Mouse (Mus musculus) kidney, embryonic 16.5 days (tissue): ENCODE measurements around the gene RPS10-NUDT3. TPM values are rescaled to one million over a fixed set of nuclear protein-coding genes. Genes with fewer than 3 reads are reported as not detected.

Experiments
- ATAC-seq: fragments of 200-750 bp; cut with Nextera tagmentation; 2 replicates; pipeline ENCODE4 v1.8.0; 2017; ENCODE audit warnings: moderate TSS enrichment; ENCODE audit not compliant: low FRiP score, low TSS enrichment
- H3K27ac ChIP-seq: fragments of 300-500 bp; sonication (generic); 2 replicates; pipeline ENCODE4 v1.5.1; 2014; ENCODE audit warnings: low read length
- H3K27me3 ChIP-seq: fragments of 300-500 bp; sonication (generic); 2 replicates; pipeline ENCODE4 v1.6.1; 2014; ENCODE audit warnings: low read length, control low read depth, mixed read lengths; ENCODE audit not compliant: insufficient read depth
- H3K36me3 ChIP-seq: fragments of 300-500 bp; sonication (generic); 2 replicates; pipeline ENCODE4 v1.6.1; 2014; ENCODE audit warnings: low read length, control low read depth, mixed read lengths; ENCODE audit not compliant: insufficient read depth
- H3K4me1 ChIP-seq: fragments of 300-500 bp; sonication (generic); 2 replicates; pipeline ENCODE4 v1.6.1; 2014; ENCODE audit warnings: low read length, control low read depth, mixed read lengths; ENCODE audit not compliant: insufficient read depth
- H3K4me2 ChIP-seq: fragments of 300-500 bp; sonication (generic); replicated peaks from 2 replicates; pipeline ENCODE4 v1.6.1; 2014; ENCODE audit warnings: low read depth, low read length
- H3K4me3 ChIP-seq: fragments of 300-500 bp; sonication (generic); 2 replicates; pipeline ENCODE4 v1.5.1; 2014; ENCODE audit warnings: mild to moderate bottlenecking, low read length
- H3K9ac ChIP-seq: fragments of 300-500 bp; sonication (generic); replicated peaks from 2 replicates; pipeline ENCODE4 v1.6.1; 2014; ENCODE audit warnings: low read length
- H3K9me3 ChIP-seq: fragments of 300-500 bp; sonication (generic); 2 replicates; pipeline ENCODE4 v1.6.1; 2016; ENCODE audit warnings: low read length, control low read depth
- WGBS: fragments of 180-500 bp; shearing (Covaris S2); extraction: QIAGEN DNeasy Blood & Tissue Kit; methylation state at CpG from one replicate; pipeline ENCODE4 v1.1.7; 2014; 5-methylcytosine and 5-hydroxymethylcytosine counted together
- polyA plus RNA-seq: library from polyadenylated mRNA; unstranded; fragments of >200 nt; fragmentation: Nextera tagmentation; extraction: Ambion mirVana; gene quantifications from 2 replicates; pipeline ENCODE4 v1.2.1, GENCODE M21; 2015

RPS10-NUDT3 gene
- polyA plus RNA-seq, 1 experiment from 2014 or later, result not detected

DNA sequence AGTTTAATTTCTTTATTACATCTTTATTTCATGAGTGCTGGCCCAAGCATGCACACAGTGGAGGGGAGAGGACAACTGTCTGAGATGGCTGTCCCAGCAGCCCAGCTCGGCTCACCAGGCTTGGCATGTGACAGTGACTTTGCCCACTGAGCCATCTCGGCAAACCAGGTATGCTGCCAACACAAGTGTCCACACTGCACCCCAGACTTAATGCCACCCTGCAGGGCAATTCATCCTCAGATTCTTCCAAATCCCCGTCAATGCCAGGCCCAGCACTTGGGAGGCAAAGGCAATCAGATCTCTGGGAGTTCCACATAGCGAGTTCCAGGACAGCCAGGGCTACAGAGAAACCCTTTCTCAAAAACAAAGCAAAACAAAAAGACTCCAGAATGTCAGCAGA, 22.0 kb downstream of the RPS10-NUDT3 start:
- 88% methylated on average over 4 of the region's 4 CpGs for WGBS
- Histone ChIP-seq H3K36me3 (peaks cover 13% of the 10 kb centered on the region), H3K27me3 (no peaks in the 10 kb centered on the region), H3K4me1 (peaks cover 10% of the 10 kb centered on the region; the same call in 1 of the 2 replicates), H3K4me2 (no peak overlapping the region), H3K27ac (no peak overlapping the region), H3K9me3 (peaks cover 6% of the 10 kb centered on the region; the same call in 1 of the 2 replicates), H3K9ac (no peak overlapping the region), H3K4me3 (no peak overlapping the region)
- ATAC-seq, result no peak

- no peak overlapping the region for H3K4me2 ChIP-seq
- no peak overlapping the region for H3K9ac ChIP-seq
- ATAC-seq, result no peak
- peaks cover 4% of the 10 kb centered on the region; the same call in 1 of the 2 replicates for H3K36me3 ChIP-seq
- no peak overlapping the region for H3K27ac ChIP-seq
- 75% methylated on average over 5 of the region's 5 CpGs for WGBS
- H3K27me3 ChIP-seq, result no peaks in the 10 kb centered on the region
- no peak overlapping the region for H3K4me3 ChIP-seq
- H3K4me1 ChIP-seq, result peaks cover 10% of the 10 kb centered on the region; the same call in 1 of the 2 replicates
- H3K9me3 ChIP-seq, result no peaks in the 10 kb centered on the region
These were observed 23.0 kb downstream of the RPS10-NUDT3 start for GRCm38 (mm10) chr17:27611994-27612393.

GRCm38 (mm10) chr17:27611519-27611884, 23.5 kb downstream of the RPS10-NUDT3 start:
- no peaks in the 10 kb centered on the region for H3K36me3 ChIP-seq
- H3K27ac ChIP-seq, result no peak overlapping the region
- ATAC-seq, result no peak
- peaks cover 10% of the 10 kb centered on the region; the same call in 1 of the 2 replicates for H3K4me1 ChIP-seq
- no peaks in the 10 kb centered on the region for H3K9me3 ChIP-seq
- no peak overlapping the region for H3K4me2 ChIP-seq
- no peaks in the 10 kb centered on the region for H3K27me3 ChIP-seq
- H3K9ac ChIP-seq, result no peak overlapping the region
- no peak overlapping the region for H3K4me3 ChIP-seq
- 40% methylated on average over 3 of the region's 3 CpGs for WGBS

GRCm38 (mm10) chr17:27610679-27611518, 24.1 kb downstream of the RPS10-NUDT3 start:
- H3K4me3 ChIP-seq, result no peak overlapping the region
- no peak for ATAC-seq
- no peak overlapping the region for H3K27ac ChIP-seq
- H3K4me2 ChIP-seq, result no peak overlapping the region
- no peaks in the 10 kb centered on the region for H3K36me3 ChIP-seq
- no peaks in the 10 kb centered on the region for H3K27me3 ChIP-seq
- 69% methylated on average over 10 of the region's 10 CpGs for WGBS
- H3K9me3 ChIP-seq, result no peaks in the 10 kb centered on the region
- no peak overlapping the region for H3K9ac ChIP-seq
- peaks cover 10% of the 10 kb centered on the region; the same call in 1 of the 2 replicates for H3K4me1 ChIP-seq

- Histone ChIP-seq H3K4me3 (no peak overlapping the region), H3K4me2 (no peak overlapping the region), H3K27ac (no peak overlapping the region), H3K27me3 (no peaks in the 10 kb centered on the region), H3K4me1 (peaks cover 10% of the 10 kb centered on the region; the same call in 1 of the 2 replicates), H3K9ac (no peak overlapping the region), H3K36me3 (no peaks in the 10 kb centered on the region), H3K9me3 (no peaks in the 10 kb centered on the region)
- no peak for ATAC-seq
- WGBS, result 85% methylated on average over 7 of the region's 7 CpGs
These were observed 25.4 kb downstream of the RPS10-NUDT3 start for GRCm38 (mm10) chr17:27609576-27609975.

GRCm38 (mm10) chr17:27603522-27604234, 31.3 kb downstream of the RPS10-NUDT3 start:
- no peak overlapping the region for H3K4me2 ChIP-seq
- no peak overlapping the region for H3K9ac ChIP-seq
- H3K27ac ChIP-seq, result no peak overlapping the region
- 0 out of 2 replicates have a peak, but pooled peaks cover 2% of the 10 kb centered on the region for H3K36me3 ChIP-seq
- H3K27me3 ChIP-seq, result no peaks in the 10 kb centered on the region
- H3K4me3 ChIP-seq, result no peak overlapping the region
- WGBS, result 76% methylated on average over 21 of the region's 21 CpGs
- ATAC-seq, result no peak
- no peaks in the 10 kb centered on the region for H3K9me3 ChIP-seq
- peaks cover 24% of the 10 kb centered on the region for H3K4me1 ChIP-seq

DNA sequence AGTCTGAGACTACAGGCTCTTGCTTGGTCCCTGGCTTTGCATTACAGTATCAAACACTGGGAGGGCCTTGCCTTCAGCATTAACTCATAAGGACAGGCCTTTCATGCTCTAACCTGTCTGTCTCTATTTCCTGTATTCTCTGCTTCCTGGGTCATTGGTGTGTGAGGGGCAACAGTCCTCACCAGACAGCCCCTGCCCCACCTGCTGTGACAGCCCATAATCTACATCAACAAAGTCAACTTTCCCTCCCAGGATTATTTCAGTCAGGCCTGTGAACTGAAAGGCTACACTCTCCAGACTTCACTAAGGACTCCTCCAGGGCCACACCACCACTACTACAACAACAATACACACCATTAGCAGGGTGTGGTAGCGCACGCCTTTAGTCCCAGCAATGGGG, 32.0 kb downstream of the RPS10-NUDT3 start:
- 95% methylated on average over 2 of the region's 2 CpGs for WGBS
- Histone ChIP-seq H3K27me3 (no peaks in the 10 kb centered on the region), H3K9ac (no peak overlapping the region), H3K4me1 (peaks cover 28% of the 10 kb centered on the region), H3K4me3 (no peak overlapping the region), H3K9me3 (no peaks in the 10 kb centered on the region), H3K36me3 (0 out of 2 replicates have a peak, but pooled peaks cover 2% of the 10 kb centered on the region), H3K27ac (no peak overlapping the region), H3K4me2 (no peak overlapping the region)
- no peak for ATAC-seq

GRCm38 (mm10) chr17:27600869-27601268, 34.2 kb downstream of the RPS10-NUDT3 start:
- H3K4me1 ChIP-seq, result peaks cover 43% of the 10 kb centered on the region
- H3K9ac ChIP-seq, result no peak overlapping the region
- no peak for ATAC-seq
- H3K27me3 ChIP-seq, result no peaks in the 10 kb centered on the region
- H3K4me3 ChIP-seq, result no peak overlapping the region
- H3K9me3 ChIP-seq, result no peaks in the 10 kb centered on the region
- H3K4me2 ChIP-seq, result no peak overlapping the region
- H3K36me3 ChIP-seq, result peaks cover 12% of the 10 kb centered on the region; the same call in 1 of the 2 replicates
- no peak overlapping the region for H3K27ac ChIP-seq
- WGBS, result 75% methylated on average over 5 of the region's 5 CpGs

GRCm38 (mm10) chr17:27600286-27600685, 34.7 kb downstream of the RPS10-NUDT3 start:
- H3K4me3 ChIP-seq, result no peak overlapping the region
- peaks cover 46% of the 10 kb centered on the region for H3K4me1 ChIP-seq
- H3K36me3 ChIP-seq, result peaks cover 12% of the 10 kb centered on the region; the same call in 1 of the 2 replicates
- 78% methylated on average over 3 of the region's 3 CpGs for WGBS
- H3K4me2 ChIP-seq, result no peak overlapping the region
- no peaks in the 10 kb centered on the region for H3K9me3 ChIP-seq
- H3K9ac ChIP-seq, result no peak overlapping the region
- no peaks in the 10 kb centered on the region for H3K27me3 ChIP-seq
- no peak for ATAC-seq
- no peak overlapping the region for H3K27ac ChIP-seq
